Mouse (Mus musculus): ENCODE data around the gene Hspb9. TPM values are rescaled to one million over a fixed set of nuclear protein-coding genes. Genes with fewer than 3 reads are reported as not detected.

The Hspb9 gene
- not detected for polyA plus RNA-seq (2015; fragmentation: Illumina TruSeq; extraction: RNeasy Lipid Tissue Mini Kit (QIAGEN cat#74804); ENCODE audit: low read depth, low replicate concordance)

DNA sequence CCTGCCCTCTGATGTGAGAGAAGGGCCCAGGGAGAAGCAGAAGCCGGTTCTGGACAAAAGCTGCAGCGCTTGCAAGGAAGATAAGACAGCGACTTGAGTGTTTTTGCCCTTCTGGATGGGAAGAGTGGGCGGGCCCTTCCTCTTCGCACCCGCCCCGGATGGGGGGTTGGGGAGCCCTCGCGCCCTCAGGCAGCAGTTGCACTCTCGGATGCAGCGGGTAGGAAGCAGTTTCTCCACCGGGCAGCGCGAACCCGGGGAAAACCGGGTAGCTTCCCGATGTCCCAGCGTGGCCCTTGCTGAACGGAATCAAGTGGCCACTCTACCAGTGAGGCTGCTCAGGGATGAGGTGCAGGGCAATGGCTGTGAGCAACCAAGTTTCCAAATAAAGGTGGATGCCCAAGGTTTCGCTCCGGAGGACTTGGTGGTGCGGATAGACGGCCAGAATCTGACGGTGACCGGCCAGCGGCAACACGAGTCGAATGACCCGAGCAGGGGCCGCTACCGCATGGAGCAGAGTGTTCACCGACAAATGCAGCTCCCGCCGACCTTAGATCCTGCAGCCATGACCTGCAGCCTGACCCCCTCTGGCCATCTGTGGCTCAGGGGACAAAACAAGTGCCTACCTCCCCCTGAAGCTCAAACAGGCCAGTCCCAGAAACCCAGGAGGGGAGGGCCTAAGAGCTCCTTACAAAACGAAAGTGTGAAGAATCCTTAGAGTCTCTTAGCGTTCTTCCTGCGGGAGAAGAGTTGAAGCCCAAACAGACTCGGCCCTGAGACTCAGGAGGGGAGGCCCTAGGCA, at the start of gene Hspb9:
Gene Hspb9 (plus strand): TSS at position 116 of the 799 bp plus-strand sequence.

DNA sequence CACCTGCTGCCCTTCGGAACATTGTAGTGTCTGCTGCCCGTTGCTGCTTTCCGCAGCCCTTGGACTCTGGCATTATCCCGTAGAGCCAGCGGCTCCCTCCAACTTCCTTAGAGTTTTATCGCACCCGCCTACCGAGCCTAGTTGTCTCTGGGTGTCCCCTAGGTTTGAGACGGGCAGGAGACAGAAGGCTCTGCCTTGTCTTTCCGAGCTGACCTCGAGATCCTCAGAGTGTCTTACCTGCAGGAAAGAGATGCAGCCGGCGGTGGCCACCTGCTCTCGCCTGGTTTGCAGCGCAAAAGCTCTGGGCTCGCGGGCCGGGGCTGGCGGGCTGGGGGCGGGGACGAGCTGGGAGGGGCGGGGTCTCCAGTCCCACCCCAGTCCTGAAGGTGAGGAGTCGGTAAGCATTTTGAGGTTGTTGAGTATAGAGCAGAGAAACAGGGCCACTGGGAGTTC, 21.5 kb upstream of the Hspb9 start, which contains the start of gene Zfp385c:
Gene Zfp385c (minus strand): TSS at position 292 of the 453 bp plus-strand sequence.

DNA sequence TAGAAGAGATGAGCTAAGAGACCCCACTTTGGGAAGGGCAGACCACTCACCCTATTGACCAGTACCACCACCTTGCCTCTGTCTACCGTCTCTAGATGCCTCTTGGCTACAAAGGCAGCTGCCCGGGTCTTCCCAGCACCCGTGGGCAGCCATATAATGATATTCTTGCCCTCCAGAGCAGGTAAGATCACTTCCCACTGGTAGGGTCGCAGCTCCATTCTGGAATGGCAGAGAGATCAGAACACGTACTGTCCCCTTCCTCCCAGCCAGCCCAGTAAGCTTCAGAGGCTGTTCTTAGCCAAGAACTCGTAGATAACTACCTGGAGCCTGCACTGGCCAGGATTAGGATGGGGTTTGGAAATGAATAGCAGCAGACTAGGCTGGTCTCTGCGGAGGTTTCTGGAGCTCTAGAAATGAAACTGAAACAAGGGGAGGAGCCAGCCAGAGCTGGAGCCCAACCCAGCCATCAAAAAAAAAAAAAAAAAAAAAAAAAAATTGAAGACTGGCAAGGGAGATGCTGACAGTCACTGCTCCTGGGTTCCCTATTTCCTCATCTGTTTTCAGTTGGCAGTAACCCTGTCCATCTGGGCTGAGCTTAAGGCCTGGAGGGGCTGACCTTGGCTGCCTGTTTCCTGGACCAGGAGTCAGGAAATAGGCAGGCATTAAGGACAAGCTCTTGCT, 9.7 kb upstream of the Hspb9 start, which contains the start of gene Dhx58:
Gene Dhx58 (minus strand): TSS at position 421 of the 681 bp plus-strand sequence.

DNA sequence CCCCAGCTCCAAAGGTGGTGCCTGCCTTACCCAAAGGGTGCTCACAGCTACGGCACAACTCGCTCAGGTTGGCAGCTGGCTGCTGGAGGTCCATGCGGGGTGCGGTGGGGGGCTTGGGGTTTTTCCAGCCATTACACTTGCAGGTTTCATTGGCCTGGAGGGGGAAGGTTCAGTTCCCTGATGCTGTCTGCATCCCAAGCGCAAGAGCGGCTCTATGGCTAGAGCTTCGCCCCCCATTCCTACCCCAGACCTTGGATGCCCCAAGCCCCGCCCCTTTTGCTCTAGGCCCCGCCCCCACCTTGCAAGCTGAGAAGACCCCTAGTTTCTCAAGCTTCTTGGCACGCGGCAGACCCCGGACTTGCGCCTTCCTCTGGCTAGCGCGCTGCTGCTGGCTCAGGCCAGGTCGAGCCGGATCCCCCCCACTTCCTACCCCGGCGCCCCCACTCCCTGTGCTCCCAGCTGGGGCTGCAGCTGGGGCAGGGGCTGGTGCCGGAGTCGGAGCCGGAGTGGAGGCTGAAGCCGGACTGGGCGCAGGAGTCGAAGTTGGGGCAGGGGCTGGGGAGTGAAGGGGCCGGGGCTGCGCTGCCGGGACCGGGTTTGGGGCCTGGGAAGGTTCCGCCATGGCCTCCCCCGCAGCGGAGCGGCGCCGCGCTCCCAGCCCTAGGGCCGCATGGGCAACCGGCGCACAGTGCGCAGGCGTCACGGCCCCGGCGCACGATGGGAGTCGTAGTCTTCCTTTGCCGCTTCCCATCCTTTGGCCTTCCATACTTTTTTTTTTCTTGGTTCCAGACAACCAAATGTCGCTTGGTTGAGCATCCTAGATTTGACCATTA, 1.7 kb upstream of the Hspb9 start, which contains the start of gene Kat2a:
Gene Kat2a (minus strand): TSS at position 683 of the 833 bp plus-strand sequence.

DNA sequence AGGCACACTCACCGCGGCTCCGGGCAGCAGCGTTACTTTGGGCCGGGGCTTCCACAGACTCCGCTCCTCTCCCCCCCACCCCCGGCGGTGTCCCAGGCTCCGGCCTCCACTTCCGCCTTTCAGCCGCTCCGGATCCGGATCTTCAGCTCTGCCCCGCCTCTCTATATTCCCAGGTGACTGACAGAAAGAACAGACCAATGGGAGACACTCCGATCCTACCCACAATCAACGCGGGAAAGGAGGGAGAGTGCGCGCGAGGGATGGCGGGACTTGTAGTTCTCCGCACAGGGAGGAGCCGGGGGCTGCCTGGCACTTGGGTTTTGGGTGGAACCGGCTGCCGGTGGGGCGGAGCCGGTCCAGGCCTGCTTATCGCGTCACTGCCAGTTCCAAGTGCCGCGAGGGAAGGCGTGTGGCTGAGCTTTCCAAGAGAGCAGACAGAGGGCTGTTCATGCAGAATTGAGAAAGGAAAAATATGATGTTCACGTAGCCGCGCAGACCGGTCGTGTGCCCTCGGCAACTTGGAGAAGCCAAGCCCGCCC, 24.5 kb downstream of the Hspb9 start, which contains the start of gene Rab5c:
Gene Rab5c (minus strand): TSS at position 150 of the 539 bp plus-strand sequence.

DNA sequence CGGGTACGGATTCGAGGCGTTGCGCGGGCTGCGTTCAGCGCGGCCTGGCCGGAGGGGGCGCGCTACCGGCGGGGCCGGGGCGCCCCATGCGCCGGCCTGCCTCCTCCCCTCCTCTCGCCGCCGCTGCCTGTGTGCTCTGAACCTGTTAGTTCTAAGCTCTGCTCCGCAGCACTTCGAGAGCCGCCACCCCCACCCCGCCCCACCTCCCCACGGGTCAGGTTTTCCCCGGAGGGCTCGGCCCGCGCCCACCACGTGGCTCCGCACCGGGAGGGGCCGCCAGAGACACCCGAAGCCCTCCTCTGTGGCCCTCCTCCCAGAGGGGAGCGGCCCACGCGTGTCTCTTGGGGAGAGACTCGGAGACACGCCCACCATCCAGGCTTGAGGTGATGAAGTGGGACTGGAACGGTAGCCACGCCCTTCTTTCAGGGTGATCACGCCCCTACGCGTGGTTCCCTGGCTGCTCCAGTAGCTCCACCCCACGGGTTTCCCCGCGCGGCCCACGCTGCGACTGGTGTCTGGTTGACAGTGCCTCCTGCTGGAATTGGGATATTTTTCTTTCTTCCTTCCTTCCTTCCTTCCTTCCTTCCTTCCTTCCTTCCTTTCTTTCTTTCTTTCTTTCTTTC, 46.1 kb downstream of the Hspb9 start, which contains the start of gene Kcnh4:
Gene Kcnh4 (minus strand): TSS at position 332 of the 623 bp plus-strand sequence.

DNA sequence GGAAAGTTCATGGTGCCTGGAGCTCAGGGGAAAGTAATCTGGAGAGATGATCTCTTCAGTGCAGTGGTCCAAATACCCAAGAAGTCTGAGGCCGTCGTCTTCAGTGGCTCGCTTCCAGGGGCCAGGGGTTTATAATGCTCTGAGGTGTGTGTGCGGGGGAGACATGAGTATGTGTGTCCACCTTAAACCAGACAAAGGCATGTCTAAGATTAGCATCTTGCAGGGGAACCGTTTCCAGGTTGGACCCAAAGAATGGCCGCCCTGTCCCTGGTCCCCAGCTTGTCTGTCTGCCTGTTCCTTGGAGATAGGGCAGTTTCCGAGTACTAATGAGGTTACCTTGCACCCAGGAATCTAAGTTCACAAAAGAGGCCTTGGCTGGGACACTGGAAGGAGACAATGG, 49.2 kb downstream of the Hspb9 start, which contains the start of gene Hcrt:
Gene Hcrt (minus strand): TSS at position 101 of the 400 bp plus-strand sequence.

Other genes with a start within 250 kb of the Hspb9 start
- gene Klhl11, start 241.1 kb upstream of the Hspb9 start, polyA plus RNA-seq (2015; fragmentation: Illumina TruSeq; extraction: RNeasy Lipid Tissue Mini Kit (QIAGEN cat#74804); ENCODE audit: low read depth, low replicate concordance): 23.5 TPM
- gene Acly, start 185.8 kb upstream of the Hspb9 start, polyA plus RNA-seq (2015; fragmentation: Illumina TruSeq; extraction: RNeasy Lipid Tissue Mini Kit (QIAGEN cat#74804); ENCODE audit: low read depth, low replicate concordance): 113 TPM
- 1.7 TPM for gene Ttc25, start 168.2 kb upstream of the Hspb9 start, polyA plus RNA-seq (2015; fragmentation: Illumina TruSeq; extraction: RNeasy Lipid Tissue Mini Kit (QIAGEN cat#74804); ENCODE audit: low read depth, low replicate concordance)
- gene Cnp, start 138.9 kb upstream of the Hspb9 start, polyA plus RNA-seq (2015; fragmentation: Illumina TruSeq; extraction: RNeasy Lipid Tissue Mini Kit (QIAGEN cat#74804); ENCODE audit: low read depth, low replicate concordance): 371 TPM
- 12.7 TPM for gene Nkiras2, start 94.6 kb upstream of the Hspb9 start, polyA plus RNA-seq (2015; fragmentation: Illumina TruSeq; extraction: RNeasy Lipid Tissue Mini Kit (QIAGEN cat#74804); ENCODE audit: low read depth, low replicate concordance)
- gene Dnajc7, start 93.7 kb upstream of the Hspb9 start, polyA plus RNA-seq (2015; fragmentation: Illumina TruSeq; extraction: RNeasy Lipid Tissue Mini Kit (QIAGEN cat#74804); ENCODE audit: low read depth, low replicate concordance): 208 TPM
- 0.42 TPM for gene Zfp385c, start 21.4 kb upstream of the Hspb9 start, polyA plus RNA-seq (2015; fragmentation: Illumina TruSeq; extraction: RNeasy Lipid Tissue Mini Kit (QIAGEN cat#74804); ENCODE audit: low read depth, low replicate concordance)
- 2.4 TPM for gene Dhx58, start 9.6 kb upstream of the Hspb9 start, polyA plus RNA-seq (2015; fragmentation: Illumina TruSeq; extraction: RNeasy Lipid Tissue Mini Kit (QIAGEN cat#74804); ENCODE audit: low read depth, low replicate concordance)
- 53.7 TPM for gene Kat2a, start 1.4 kb upstream of the Hspb9 start, polyA plus RNA-seq (2015; fragmentation: Illumina TruSeq; extraction: RNeasy Lipid Tissue Mini Kit (QIAGEN cat#74804); ENCODE audit: low read depth, low replicate concordance)
- gene Rab5c, start 24.4 kb downstream of the Hspb9 start, polyA plus RNA-seq (2015; fragmentation: Illumina TruSeq; extraction: RNeasy Lipid Tissue Mini Kit (QIAGEN cat#74804); ENCODE audit: low read depth, low replicate concordance): 175 TPM
- gene Kcnh4, start 46.1 kb downstream of the Hspb9 start, polyA plus RNA-seq (2015; fragmentation: Illumina TruSeq; extraction: RNeasy Lipid Tissue Mini Kit (QIAGEN cat#74804); ENCODE audit: low read depth, low replicate concordance): 9.3 TPM
- not detected for gene Hcrt, start 49.1 kb downstream of the Hspb9 start, polyA plus RNA-seq (2015; fragmentation: Illumina TruSeq; extraction: RNeasy Lipid Tissue Mini Kit (QIAGEN cat#74804); ENCODE audit: low read depth, low replicate concordance)
- gene Ghdc, start 57.1 kb downstream of the Hspb9 start, polyA plus RNA-seq (2015; fragmentation: Illumina TruSeq; extraction: RNeasy Lipid Tissue Mini Kit (QIAGEN cat#74804); ENCODE audit: low read depth, low replicate concordance): 7.5 TPM
- 16.9 TPM for gene Stat5b, start 136.9 kb downstream of the Hspb9 start, polyA plus RNA-seq (2015; fragmentation: Illumina TruSeq; extraction: RNeasy Lipid Tissue Mini Kit (QIAGEN cat#74804); ENCODE audit: low read depth, low replicate concordance)
- 1.1 TPM for gene Stat5a, start 145.5 kb downstream of the Hspb9 start, polyA plus RNA-seq (2015; fragmentation: Illumina TruSeq; extraction: RNeasy Lipid Tissue Mini Kit (QIAGEN cat#74804); ENCODE audit: low read depth, low replicate concordance)
- 26.4 TPM for gene Stat3, start 225.7 kb downstream of the Hspb9 start, polyA plus RNA-seq (2015; fragmentation: Illumina TruSeq; extraction: RNeasy Lipid Tissue Mini Kit (QIAGEN cat#74804); ENCODE audit: low read depth, low replicate concordance)

Measured in brain, adult 10 weeks (tissue).